Mouse (Mus musculus): ENCODE results near the gene Angptl7.

The Angptl7 gene

DNA sequence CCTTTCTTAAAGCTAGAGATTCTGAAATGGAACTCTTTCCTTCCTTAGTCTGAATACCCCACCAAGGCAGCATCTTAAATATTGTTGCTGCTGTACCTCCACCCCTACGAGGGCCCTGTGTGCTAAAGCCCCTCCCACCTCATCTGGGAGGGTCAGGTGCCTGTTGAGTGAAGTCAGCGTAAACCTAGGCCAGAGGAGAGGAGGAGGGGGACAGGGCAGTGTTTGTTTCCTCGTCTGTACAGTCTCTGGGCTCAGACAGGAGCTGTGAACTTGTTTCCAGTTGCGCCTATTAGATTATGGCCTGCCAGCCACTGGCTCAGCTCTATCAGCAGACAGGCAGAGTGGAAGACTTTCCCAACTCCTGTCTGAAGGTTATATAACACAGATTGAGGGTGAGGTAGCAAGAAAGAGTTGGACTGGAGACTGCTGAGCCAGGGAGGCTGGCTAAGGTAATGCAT, at the start of gene Angptl7:
Gene Angptl7, minus strand, starts transcription at position 51 of the 458 bp plus-strand sequence.
- DNase-seq: peak; percentile 97

DNA sequence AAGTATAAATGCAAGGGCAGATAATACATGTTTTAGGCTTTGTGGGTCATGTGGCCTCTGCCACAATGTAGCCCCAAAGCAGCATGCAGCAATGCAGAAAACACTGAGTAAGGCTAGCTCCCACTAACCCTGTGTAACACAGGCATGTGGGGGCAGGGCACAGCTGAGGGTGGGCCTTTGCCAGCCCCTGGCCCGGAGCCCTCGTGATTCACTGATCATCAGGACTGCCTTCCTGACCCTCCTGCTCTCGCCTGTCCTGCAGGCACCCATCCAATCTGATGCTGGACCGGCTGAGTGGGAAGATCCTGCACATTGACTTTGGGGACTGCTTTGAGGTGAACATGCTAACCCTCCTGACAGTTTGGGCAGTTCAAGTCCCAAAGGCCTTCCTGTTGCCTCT, 48.8 kb upstream of the Angptl7 start:
- no peak for DNase-seq

DNA sequence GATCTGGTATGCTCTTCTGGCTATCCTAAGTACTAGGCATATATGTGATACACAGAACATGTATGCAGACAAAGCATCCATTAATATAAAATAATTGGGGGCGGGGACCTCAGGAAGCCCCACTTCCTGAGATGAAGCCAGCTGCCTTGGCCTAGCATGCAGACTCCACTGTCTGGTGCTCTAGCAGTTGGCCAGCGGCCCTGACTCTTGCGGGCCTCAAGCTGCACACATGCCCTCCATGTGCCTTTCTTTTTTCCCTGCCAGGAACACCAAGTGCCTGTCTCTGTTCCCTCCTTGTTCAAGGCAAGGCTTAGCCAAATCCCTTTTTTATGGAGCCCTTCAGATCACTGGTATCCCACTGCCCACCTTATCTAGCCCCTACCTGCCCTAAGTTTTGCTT, 35.6 kb upstream of the Angptl7 start:
- DNase-seq: no peak

DNA sequence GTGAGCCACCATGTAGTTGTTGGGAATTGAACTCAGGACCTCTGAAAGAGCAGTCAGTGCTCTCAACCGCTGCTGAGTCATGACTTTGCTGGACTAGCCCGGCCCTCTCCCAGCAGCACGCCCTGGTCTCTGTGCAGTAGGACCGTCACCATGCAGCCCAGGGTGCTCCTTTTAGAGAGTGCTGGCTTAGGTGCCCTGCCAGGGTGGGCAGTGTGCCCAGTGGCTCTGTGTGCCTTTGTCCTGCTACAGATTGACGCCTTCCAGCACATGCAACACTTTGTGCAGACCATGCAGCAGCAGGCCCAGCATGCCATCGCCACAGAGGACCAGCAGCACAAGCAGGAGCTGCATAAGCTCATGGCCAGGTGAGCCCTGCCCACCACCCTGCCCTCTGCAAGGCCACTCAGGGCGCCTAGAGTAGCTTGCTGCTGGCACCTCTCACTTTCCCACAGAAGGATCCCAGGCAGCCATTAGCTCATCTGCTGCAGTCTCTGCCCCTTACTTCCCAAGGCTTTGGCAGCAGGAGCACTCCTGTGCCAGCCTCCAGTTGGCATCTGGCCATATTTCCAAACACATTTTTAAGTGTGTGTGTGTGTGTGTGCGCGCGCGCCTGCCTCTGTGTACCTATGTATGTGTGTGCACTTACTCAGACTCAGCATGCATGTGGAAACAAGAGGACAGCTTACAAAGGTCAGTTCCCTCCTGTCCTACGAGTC, 33.5 kb upstream of the Angptl7 start:
- DNase-seq: peak; percentile 97

DNA sequence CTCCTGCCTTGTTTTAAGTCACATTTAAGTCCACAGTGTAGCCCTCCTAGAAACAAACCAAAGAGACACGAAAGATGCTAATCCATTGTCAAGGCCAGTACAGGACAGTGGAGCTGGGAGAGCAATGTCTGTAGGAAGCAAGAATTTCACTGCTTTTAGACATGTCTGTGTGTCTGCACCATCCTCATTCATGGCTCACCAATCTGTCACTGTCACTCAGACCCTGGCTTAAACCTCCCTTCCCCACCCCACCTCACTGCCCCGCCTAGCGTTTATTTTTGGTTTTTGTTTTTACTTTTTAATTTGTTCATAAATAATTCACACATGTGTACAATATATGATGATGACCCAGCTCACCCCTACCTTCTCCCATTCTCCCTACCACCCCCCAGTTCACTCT, 32.3 kb upstream of the Angptl7 start:
- DNase-seq: no peak

DNA sequence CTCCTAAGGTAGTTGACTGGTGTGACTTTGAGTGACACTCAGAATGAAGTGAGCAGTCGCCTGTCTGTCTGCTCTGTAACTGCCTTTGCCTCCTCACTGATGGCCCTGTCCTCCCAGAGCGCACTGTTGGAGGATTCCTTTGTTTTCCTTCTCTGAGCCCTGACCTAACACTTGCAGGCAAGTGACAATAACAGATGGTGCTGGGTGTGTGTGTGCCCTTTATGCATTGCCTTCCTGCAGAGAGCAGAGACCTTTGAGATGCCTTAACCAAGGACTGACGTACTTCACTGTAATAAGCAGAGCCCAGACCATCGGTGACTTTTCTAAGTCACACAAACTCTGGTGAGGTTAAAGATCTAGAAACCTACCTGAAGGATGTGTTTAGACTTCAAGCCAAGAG, 31.1 kb upstream of the Angptl7 start:
- no peak for DNase-seq

DNA sequence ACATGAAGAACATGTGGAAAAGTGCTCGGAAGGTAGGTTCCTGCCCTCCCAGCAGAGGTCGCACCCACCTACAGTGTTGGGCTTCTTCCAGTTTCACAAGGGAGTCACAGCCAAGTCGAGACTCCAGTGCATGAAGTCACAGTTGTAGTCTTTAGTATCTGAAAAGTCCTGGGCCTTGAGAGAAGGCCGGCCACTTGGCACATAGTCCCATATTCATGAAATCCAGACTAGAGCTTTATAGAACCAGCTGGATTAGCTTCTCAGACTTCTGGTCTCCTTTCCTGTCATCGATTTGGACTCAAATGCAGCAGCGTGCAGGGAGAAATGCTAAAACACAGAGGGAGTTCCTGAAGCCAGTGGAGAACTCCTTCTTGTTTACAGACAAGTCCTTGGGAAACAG, 30.5 kb upstream of the Angptl7 start:
- peak; percentile 93 for DNase-seq

DNA sequence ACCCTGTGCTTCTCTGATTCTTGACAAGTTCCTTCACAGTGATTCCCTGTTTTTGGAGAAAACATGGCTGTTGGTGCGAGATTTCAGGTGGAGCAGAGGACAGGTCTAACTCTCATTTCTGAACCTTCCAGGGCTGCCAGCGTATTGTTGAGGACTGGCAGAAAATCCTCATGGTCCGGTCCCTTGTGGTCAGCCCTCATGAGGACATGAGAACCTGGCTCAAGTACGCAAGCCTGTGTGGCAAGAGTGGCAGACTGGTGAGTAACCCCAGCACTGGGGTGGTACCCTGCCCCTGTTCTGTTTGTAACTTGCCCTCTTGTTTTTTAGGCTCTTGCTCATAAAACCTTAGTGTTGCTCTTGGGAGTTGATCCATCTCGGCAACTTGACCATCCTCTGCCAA, 30.1 kb upstream of the Angptl7 start:
- DNase-seq: no peak

DNA sequence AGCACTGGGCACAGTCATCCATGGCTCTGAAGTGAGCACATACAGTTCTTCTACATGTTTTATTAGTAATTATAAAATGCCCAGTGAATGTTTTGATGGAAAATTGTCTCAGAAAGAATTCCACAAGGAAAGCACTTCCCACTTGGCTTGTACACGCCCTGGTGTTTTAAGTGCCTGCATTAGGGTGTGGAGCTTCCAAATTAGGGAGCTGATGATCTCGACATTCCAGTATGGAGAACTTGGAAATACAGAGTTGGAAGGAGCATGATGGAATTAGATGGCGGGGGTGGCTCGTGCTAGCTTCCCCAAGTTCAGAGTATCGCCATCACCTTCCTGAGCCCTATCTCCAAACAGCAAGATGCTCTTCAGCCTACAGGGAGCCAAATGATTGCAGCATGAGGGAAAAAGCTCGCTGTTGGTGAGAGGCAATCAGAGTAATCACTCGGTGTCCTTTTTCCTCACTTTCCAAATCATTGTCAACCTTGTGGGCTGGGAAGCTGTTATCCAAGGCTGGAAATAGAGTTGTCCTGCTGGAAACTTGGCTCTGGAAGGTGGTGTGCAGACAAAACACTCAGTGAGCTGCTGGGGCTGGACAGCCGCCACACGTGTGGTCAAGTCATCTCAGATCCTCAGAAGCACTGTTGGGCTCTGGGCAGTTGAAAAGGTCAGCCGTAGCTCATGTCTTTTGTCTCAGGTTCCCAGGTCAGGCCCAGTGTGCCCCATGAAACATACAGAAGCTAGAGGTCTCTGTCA, 27.1 kb upstream of the Angptl7 start:
- DNase-seq: peak; percentile 95

DNA sequence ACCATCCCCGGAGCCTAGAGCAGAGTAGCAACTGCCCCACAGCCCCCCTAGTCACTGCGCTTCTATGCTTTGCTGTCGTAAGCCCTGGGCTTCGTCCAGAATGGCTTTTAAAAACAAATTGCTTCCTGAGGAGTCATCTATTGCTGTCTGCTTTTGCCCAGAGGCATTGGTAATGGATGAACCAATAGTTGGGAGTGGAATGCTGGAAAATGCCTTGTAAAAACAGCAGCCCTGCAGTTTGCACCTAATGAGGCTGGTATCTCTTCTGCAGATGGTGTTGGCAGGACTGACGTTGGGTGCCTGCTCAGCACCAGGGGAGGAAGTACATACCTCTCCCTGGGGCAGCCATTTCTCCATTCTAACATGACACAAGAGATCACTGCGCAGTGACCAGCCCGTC, 23.3 kb upstream of the Angptl7 start:
- no peak for DNase-seq

DNA sequence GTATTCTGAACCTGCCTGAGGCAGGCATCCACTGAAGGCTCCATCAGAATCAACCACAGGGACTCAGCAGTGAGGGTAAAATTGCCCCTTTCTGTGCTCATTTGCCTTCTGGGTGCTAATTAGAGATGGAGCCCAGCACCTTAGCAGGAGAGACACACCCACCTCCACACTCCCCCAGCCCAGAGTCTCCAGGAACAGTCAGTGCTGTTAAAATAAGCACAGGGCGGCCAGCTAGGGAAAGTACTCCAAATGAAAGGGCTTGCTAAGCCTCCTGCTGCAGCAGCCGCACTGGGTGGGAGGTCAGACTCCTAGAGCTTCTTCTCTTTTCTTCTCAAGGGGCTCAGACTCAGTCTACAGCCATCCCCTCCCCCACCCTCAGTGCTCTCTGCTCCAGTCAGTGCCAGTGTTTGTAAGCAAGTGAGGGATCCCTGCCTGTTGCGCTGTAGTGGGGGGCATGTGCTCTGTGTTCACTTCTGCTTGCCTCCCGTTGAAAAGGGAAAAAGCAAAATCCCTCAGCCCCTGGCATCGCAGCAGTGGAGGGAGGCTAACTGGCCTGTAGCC, 18.1 kb upstream of the Angptl7 start:
- DNase-seq: no peak

DNA sequence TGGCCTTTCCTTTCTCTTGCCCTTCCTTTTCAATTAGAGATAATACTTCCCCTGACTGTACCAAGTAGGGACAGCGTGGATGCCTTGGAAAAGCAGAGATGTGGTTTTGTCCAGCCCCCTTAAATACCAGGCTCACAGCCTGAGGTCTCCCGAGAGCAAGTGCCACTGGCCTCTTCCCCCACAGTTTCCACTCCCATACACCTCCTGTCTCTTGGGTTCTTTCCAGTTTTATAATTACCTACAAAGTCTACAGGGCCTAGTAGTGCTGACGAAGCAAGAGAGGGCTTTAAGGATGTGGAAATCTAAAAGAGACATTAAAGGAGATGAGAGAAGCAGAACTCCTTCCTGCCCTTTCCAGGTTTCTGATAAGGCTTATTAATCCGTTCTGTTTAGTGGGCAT, 17.5 kb upstream of the Angptl7 start:
- no peak for DNase-seq

DNA sequence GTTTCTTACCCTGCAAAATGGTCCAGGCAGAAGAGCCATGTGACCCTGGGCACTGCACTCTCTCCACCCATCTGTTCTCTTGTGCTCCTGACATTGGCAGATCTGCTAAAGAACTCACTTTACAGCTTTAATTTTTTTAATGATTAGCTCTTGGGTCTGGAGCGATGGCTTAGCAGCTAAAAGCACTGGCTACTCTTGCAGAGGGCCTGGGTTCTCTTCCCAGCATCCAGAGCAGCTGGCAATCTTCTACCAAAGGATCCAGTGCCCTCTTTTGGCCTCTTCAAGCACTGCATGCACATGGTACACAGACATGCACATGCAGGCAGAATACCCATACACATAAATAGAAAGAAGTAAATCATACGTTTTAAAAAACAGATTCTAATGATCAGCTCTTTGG, 15.1 kb upstream of the Angptl7 start:
- DNase-seq: no peak

DNA sequence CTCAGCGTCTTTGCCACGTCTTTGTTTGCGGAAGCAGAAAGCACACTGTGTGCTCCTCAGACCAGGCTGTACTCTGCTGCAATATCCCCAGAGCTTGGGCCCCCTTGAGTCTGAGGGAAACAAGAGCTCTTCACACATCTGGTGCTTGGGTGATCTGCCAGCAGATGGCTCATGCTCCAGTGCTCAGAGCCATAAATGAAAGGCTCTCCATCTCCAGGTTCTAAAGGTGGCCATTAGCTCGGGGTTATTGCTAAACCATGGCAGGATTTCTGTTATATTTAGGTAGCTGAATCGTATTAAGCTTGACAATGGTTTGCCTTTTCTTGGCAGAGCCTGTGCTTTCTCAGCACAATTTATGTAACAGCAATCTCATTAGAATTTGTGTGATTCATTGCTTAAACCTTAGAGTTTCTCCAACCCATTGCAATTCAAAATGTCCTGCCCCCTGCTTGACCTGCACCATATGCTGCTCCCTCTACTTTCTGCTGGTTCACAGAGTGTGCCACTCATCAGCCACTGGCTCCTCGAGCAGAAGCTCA, 12.8 kb upstream of the Angptl7 start:
- DNase-seq: peak; percentile 96

DNA sequence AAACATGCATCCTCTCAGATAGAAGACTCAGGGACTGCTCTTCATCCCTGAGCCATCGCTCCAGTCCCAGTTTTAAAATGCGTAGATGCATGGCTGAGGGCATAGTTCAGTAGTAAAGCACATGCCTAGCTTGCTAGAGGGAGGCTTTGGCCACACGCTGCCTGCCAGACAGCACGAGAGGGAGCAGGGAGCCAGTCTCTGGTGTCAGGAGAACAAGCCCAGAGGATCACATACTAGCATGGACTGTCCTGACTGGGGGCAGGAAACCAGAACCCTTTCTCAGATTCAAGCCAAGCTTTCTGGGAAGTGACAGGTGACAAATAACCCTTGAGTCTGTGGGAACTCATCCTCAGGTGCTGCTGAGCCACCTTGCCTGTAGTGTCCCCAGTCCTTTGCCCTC, 11.1 kb upstream of the Angptl7 start:
- DNase-seq: no peak

DNA sequence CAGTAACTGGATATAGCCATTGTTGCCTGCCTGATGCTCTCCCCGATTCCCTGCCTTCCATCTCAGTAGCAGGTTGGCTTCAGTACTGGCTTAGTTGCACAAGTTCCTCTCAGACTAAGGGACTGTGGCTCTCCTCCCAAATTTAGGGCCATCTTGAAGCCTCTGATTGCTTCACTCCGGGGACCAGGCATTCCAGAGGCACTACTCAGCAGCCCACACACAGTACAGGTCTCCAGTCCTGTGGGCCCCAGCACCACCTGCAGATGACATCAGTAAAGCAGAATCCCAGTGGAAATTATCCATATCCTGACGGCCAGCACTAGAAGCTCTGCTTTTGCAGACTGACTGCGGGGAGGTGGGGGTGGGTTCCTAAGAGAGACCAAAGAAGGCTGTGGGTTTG, 10.4 kb upstream of the Angptl7 start:
- DNase-seq: peak; percentile 98

DNA sequence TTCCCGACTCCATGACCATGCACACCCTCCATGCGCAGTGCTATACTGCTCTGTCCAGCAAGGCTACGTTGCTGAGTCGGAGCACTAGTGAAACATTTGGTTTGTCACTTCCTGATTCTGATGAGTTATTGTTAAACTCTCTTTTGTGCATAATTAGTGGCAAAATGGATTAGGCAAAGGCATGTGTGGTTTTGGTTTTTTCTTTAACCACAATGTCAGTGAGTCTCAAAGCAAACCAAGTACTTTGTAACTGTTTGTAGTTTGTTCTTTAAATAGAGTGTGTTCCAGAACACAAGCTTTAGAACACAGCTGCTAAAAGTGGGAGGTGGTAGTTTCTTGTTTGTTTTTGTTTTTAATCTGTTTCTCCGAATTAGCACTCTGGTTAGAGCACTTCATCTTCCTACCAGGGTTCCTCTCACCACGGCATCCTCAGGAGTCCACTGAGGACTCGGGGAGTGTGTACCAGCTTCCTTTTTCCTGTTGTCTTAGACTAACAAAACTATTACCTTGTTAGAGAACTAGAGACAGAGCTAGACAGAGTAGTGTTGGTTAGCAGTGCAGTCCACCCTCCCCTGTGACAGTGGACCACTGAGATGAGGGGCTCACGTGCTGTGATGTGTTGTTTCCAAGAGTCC, 9.3 kb upstream of the Angptl7 start:
- DNase-seq: no peak

DNA sequence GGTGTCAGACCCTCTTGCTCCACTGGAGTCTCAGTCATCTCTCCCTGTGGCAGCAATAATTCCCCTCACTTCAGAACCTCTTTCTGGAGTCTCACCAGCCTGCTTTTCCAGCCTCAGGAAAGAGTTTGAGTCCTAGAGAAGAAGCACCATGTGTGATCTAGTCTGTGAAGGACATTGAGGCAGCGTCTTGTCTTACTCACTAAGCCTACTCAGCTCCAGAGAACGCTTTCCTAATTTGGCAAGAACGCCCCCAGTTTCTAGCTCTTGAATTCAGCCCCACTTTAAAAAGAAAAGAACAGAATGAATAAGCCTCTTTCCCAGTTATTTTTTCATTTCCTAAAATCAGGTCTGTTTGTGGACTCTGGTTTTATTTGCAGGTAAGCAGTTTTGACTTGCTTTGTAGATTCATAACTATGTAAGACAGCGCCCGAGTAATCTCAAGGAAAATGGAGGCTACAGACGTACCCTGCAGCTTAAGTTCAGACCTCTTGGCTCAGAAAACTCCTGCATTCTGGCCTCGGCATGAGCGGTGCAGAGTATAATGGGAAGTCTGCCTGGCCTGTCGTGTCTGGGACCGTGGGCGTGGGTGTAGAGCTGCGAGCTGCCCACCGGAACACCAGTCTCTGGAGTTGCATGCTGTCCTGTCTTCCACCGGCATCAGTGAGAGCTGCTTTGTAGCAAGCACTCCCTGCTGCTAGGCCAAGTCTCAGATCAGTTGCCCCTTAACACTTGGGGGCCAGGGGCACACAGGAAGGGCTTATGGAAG, 8.0 kb upstream of the Angptl7 start:
- DNase-seq: no peak

DNA sequence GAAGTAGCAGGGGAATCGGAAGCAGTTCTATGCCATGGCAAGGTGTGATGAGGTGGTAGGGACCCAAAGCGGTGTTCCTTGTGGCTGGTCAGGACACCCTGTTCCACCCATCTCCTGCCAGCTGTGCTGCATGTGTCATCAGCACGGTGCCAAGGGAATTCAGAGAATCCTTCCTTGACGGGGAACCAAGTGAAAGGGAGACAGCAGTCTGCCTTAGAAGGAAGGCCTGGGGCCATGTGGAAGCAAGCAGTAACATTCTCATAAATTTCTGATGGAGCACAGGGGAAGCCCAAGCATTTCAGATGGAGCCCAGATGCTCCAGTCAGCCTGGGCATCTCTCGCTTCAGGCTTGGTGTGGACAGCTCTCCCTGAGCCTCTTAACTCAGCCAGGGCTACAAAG, 7.3 kb upstream of the Angptl7 start:
- no peak for DNase-seq

DNA sequence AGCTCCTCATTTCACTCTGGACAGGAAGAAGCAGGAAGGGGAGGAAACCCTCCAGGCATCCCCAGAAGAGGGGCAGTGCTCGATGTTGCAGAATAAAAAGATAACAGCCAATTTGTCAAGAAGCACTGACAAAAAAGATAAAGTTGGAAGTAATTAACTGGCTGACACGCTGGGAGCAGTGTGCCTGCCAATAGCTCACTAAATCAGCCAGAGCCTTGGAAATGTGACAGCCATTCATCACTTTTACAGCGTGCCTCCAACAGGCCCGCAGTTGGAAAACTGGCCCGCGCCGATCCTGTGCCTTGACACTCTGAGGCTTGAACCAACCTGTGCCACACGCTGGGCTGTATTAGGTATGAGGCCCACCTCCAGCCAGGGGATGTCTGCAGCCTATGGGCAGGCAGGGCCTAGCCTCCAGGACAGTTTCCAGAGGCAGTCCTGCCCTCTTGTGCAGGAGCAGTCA, 4.3 kb upstream of the Angptl7 start:
- DNase-seq: peak; percentile 96

DNA sequence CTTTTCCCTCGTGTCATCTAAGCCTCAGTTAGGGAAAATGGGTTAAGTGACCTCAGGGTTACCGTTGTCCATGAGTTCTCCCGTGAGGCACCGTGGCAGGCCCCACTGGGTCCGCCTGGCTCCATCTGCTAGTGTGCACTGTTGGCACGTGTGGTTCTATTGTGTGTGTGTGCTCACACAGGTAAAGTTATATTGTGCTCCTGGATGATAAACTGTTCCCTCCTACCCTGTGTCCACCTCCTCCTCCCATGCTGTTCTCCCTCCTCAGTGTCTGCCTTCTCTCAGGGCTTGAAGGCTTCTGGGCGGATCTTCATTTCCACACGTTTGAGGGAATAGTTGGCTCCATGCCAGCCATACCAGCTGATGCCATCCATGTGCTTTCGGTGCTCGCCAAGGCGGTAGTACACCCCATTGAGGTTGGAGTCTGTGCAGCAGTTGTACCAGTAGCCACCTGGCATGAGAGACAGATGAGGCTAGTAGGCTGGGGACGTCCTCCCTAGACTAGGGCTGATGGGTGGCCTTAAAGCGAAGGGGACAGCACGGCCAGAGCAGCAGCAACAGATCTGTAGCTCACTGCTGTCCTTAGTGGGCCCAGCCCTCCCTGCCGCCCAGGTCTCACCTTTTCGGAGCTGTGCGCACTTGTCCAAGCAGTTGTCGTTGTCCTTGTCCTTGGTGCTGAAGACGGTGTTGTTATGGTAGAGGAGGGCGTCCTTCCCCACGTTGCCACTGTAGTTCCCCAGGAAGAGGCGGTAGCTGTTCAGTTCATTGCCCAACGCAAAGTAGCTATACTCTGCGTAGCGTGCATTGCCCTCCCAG, 4.2 kb downstream of the Angptl7 start:
- no peak for DNase-seq

DNA sequence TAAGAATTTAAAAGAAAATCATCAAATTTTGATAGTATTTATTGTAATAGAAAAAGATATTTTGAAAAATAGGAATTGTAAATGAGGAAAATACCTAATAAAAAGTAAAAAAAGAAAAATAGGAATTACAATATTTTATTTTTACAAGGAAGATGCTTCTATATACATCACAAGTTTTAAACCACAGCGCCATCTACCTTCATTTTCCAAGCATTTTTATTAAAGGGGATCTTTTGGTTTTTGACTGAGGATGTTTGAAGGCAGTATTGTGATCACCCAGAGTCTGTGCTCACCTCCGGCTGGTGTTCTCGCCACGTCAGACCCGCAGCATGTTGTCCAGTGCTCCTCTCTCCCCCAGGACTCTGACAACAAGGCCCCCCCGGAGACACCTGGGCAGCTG, 5.1 kb downstream of the Angptl7 start:
- DNase-seq: no peak

Data from heart, adult 11 months (tissue).